Mouse (Mus musculus): ENCODE results near the gene Itpk1. TPM values are rescaled to one million over a fixed set of nuclear protein-coding genes. Genes with fewer than 3 reads are reported as not detected.
"Not testable (repeated sequence)": the region's sequence is repeated elsewhere in the genome, so short reads cannot be mapped to it uniquely, and the experiment has no call there.

The Itpk1 gene
- total RNA-seq, 1 experiment from 2014 or later: 72.0 TPM

- DNase-seq: no peak
Measured at GRCm38 (mm10) chr12:102660906-102661651, 43.7 kb downstream of the Itpk1 start.

- no peak for DNase-seq
Measured at GRCm38 (mm10) chr12:102653003-102653402, 51.7 kb downstream of the Itpk1 start.

GRCm38 (mm10) chr12:102652420-102652819 lies 52.3 kb downstream of the Itpk1 start:
- no peak for DNase-seq

- no peak for DNase-seq
Measured at GRCm38 (mm10) chr12:102651871-102652270, 52.9 kb downstream of the Itpk1 start.

- peak; percentile 51 for DNase-seq
Measured at GRCm38 (mm10) chr12:102651401-102651800, 53.3 kb downstream of the Itpk1 start.

GRCm38 (mm10) chr12:102650649-102651048 lies 54.1 kb downstream of the Itpk1 start:
- no peak for DNase-seq

GRCm38 (mm10) chr12:102647839-102648564 lies 56.7 kb downstream of the Itpk1 start:
- DNase-seq: no peak

- DNase-seq: no peak
Measured at GRCm38 (mm10) chr12:102646586-102647260, 58.0 kb downstream of the Itpk1 start.

GRCm38 (mm10) chr12:102645911-102646585 lies 58.7 kb downstream of the Itpk1 start:
- no peak for DNase-seq

- peak; percentile 74 for DNase-seq
Measured at GRCm38 (mm10) chr12:102643316-102643715, 61.4 kb downstream of the Itpk1 start.

GRCm38 (mm10) chr12:102640436-102641163 lies 64.1 kb downstream of the Itpk1 start:
- peak; percentile 63 for DNase-seq

- no peak for DNase-seq
Measured at GRCm38 (mm10) chr12:102638878-102639277, 65.9 kb downstream of the Itpk1 start.

GRCm38 (mm10) chr12:102637235-102637634 lies 67.5 kb downstream of the Itpk1 start:
- no peak for DNase-seq

- DNase-seq: no peak
Measured at GRCm38 (mm10) chr12:102634436-102635050, 70.2 kb downstream of the Itpk1 start.

- DNase-seq: peak; percentile 84
Measured at GRCm38 (mm10) chr12:102633083-102633501, 71.6 kb downstream of the Itpk1 start.

- no peak for DNase-seq
Measured at GRCm38 (mm10) chr12:102631690-102632089, 73.0 kb downstream of the Itpk1 start.

GRCm38 (mm10) chr12:102630471-102630870 lies 74.3 kb downstream of the Itpk1 start:
- not testable (repeated sequence) for DNase-seq

GRCm38 (mm10) chr12:102628221-102628620 lies 76.5 kb downstream of the Itpk1 start:
- no peak for DNase-seq

- DNase-seq: no peak
Measured at GRCm38 (mm10) chr12:102627545-102627944, 77.2 kb downstream of the Itpk1 start.

GRCm38 (mm10) chr12:102626841-102627240 lies 77.9 kb downstream of the Itpk1 start:
- no peak for DNase-seq

- DNase-seq: peak; percentile 45
Measured at GRCm38 (mm10) chr12:102625717-102626116, 79.0 kb downstream of the Itpk1 start.

Measured in adrenal gland, postnatal 14 days (tissue).